Mouse (Mus musculus): ENCODE measurements around the gene Col25a1.

Gene Col25a1

GRCm38 (mm10) chr3:130574652-130575051 lies 443.4 kb downstream of the Col25a1 start:
- peak in 1 of 2 experiments; percentile 53 for DNase-seq (ENCODE audit: low spot score in 2 of 2)

DNA sequence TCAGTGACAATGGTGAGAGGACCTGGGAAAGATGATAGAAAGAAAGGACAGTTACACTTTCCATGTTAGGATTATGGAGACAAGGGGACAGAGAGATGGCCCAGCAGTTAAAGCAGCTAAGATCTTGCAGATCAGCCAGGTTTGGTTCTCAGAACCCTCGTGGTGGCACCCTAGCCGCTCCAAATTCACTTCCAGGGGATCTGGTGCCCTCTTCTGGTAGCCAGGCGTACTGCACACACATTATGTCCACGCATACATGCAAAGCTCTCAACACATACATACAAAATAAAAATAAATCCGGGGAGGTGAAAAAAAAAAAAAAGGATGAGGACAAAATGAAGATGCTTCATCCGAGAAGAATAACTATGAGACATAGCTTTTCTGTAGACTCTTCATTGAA lies 445.4 kb downstream of the Col25a1 start:
- no peak for DNase-seq (ENCODE audit: low spot score in 2 of 2)

DNA sequence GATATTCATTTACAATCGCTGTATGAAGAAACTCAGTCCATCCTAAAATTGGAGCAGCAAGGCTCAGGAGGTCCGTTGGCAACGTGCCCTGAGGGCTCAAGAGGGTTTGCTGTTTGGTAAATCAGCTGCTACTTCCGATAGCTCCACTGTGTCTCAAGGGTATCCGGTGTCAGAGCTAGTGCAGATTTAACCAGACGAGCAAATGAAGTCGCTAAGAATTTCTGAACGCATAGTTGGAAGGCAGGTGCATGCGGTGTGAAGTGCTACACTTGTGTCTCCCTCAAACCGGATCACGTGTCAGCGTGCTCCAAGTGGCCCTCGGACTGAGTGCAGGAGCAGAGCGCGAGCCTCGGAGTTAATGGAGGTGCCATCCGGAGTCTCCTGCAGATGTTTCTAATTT lies 448.2 kb downstream of the Col25a1 start:
- no peak for DNase-seq (ENCODE audit: low spot score in 2 of 2)

DNA sequence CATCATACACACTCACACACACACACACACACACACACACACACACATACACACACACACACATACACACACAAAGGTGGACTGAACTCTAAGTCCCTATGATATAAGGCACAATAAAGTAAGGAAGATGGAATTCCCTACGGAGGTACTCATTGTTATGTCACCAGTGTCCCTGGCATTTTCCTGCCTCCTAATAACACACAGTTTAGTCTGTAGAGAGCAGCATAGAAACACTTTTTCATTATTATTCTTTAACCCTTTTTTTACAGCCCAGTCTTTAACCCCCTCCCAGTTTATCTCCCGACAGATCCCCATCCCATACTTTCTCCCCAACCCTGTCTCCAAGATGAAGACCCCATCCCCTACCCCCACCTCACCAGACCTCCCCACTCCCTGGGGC lies 450.3 kb downstream of the Col25a1 start:
- DNase-seq (ENCODE audit: low spot score in 2 of 2), result no peak

GRCm38 (mm10) chr3:130582903-130583664 lies 451.8 kb downstream of the Col25a1 start:
- no peak for DNase-seq (ENCODE audit: low spot score in 2 of 2)

GRCm38 (mm10) chr3:130584007-130584406 lies 452.7 kb downstream of the Col25a1 start:
- no peak for DNase-seq (ENCODE audit: low spot score in 2 of 2)

DNA sequence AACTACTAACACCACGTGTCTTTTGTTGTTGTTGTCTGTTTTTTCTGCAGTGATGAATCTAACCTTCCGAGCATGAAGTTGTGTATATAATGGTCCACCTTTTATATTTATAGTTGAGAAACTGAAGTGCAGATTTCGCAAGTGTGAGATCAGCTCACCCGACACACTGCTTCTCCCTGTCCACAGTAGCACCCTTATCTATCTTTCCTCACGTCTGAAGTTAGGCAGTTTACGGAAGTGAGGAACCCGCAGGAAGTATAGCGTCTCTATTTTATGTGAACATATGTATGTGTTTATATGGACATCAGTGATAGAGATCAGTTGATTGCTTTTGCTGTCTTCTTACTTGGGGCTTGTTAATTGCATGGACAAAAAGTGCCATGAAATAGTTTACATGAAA lies 463.7 kb downstream of the Col25a1 start:
- no peak for DNase-seq (ENCODE audit: low spot score in 2 of 2)

GRCm38 (mm10) chr3:130601491-130601890 lies 470.2 kb downstream of the Col25a1 start:
- DNase-seq (ENCODE audit: low spot score in 2 of 2), result no peak

DNA sequence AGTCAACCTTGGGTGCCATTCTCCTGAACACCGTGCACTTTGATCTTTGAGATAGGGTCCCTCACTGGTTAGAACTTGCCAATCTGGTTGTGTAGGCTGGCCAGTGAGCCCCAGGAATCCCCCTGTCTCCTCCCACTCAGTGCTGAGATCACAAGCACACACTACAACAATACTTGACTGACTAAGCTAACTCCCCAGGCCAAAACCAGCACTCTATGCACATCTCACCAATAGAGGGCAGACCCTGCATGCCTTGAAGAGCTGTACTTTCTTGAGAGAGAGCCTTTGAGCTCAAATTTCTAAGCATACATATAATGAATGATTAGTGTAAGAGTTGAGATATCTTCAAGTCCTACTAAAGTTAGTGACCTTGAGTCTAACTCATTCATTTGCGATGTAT lies 476.6 kb downstream of the Col25a1 start:
- peak in 1 of 2 experiments; percentile 20 for DNase-seq (ENCODE audit: low spot score in 2 of 2)

- DNase-seq (ENCODE audit: low spot score in 2 of 2), result no peak
Measured at GRCm38 (mm10) chr3:130614444-130614843, 483.1 kb downstream of the Col25a1 start.

GRCm38 (mm10) chr3:130615625-130616024 lies 484.3 kb downstream of the Col25a1 start:
- no peak for DNase-seq (ENCODE audit: low spot score in 2 of 2)

DNA sequence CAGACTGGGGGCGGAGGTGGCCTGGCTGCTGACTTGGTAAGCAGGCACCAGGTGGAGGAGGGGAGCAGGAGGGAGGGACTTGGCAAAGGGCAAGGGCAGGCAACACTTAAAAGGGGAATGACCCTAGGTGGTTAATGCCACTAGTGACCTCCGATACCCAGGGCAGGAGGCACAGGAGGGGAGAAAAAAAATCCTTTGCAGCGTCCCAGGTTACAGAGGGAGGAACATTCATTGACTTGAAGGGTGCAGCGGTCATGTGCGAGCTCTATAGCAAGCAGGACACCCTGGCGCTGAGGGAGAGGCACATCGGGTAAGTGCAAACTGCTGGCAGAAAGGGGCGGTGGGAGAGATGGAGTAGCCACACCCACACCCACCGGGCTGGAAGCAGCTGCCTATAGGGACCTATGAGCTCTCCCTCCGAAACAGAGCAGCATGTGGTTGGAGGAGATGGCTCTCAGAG lies 486.2 kb downstream of the Col25a1 start, which contains the start of gene Etnppl:
Gene Etnppl, plus strand, starts transcription at position 10 of the 460 bp plus-strand sequence.
- DNase-seq (ENCODE audit: low spot score in 2 of 2), result no peak

DNA sequence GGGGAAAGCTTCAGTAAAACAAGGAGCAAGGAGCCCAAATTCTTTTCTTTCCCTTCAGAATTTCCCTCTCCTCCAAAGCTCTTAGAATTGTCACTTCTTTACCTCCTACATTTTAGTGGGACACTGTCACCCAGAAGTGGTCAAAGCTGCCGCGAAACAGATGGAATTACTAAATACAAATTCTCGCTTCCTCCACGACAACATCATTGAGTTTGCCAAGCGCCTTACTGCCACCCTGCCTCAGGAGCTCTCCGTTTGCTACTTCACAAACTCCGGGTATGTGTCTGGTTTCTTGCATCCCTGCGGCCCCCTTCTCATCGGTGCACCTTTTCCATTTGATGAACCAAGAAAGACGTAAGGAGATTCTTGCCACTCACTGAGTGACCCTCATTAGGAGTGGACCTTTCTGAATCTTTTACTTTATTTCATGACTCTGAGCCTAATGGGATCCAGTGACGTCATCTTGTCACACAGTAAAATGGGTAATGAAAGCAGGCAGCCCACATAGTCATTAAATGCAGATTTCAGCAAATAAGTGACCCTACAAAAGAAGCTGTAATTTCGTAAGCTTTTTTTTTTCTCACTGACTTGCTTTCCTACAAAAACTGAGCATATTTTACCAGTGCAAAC lies 489.3 kb downstream of the Col25a1 start:
- DNase-seq (ENCODE audit: low spot score in 2 of 2), result peak in 1 of 2 experiments; percentile 33

- DNase-seq (ENCODE audit: low spot score in 2 of 2), result no peak
Measured at GRCm38 (mm10) chr3:130628358-130628757, 497.1 kb downstream of the Col25a1 start.

DNA sequence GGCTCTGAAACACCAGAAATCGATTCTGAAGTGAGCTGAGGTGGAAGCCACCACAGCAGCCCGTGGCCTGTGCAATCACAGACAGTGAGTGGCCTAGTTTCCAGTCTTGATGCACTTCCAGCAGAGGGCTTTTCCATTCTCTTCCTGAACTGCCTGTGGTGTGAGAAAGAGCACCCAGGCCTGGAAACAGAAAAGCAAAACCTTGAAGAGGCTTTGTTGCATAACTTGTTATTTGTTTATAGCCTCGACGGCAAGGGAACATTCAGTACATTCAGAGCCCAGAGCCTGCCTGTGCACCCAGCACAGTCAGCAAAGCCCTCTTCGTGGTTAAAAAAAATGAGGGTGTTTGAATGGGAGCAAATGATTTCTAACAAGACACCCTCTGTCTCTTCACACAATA lies 502.6 kb downstream of the Col25a1 start:
- no peak for DNase-seq (ENCODE audit: low spot score in 2 of 2)

- no peak for DNase-seq (ENCODE audit: low spot score in 2 of 2)
Measured at GRCm38 (mm10) chr3:130646110-130646810, 515.0 kb downstream of the Col25a1 start.

All from left cerebral cortex, adult 9 months (tissue).